Mouse (Mus musculus) MEL (cell line): ENCODE data around the gene Fam204a. TPM values are rescaled to one million over a fixed set of nuclear protein-coding genes. Genes with fewer than 3 reads are reported as not detected.

Experiments
- DNase-seq: peaks from one replicate; pipeline ENCODE4 v3.0.0; 2011; ENCODE audit warnings: low read depth, low spot score
- H3K27ac ChIP-seq: 2 replicates; pipeline ENCODE4 v1.5.1; 2012; ENCODE audit warnings: low read depth, mild to moderate bottlenecking, control low read depth, low read length, moderate library complexity; ENCODE audit not compliant: control insufficient read depth
- H3K27me3 ChIP-seq, 2 experiments: fragments of 150-350 bp in 1 of 2; sonication (generic) in 1 of 2; 2 replicates each; pipeline ENCODE4 v1.6.1; 2012; ENCODE audit warnings: low read length in 2 of 2, mild to moderate bottlenecking in 2 of 2, improper control_type of control experiment in 1 of 2, moderate library complexity in 1 of 2; ENCODE audit not compliant: insufficient read depth in 2 of 2, control insufficient read depth in 1 of 2
- H3K36me3 ChIP-seq, 2 experiments: 2 replicates each; pipeline ENCODE4 v1.6.1; 2012 to 2014; ENCODE audit warnings: low read length in 2 of 2, improper control_type of control experiment in 1 of 2, inconsistent platforms in 1 of 2, mild to moderate bottlenecking in 1 of 2; ENCODE audit not compliant: insufficient read depth in 2 of 2, control insufficient read depth in 1 of 2
- H3K4me1 ChIP-seq, 2 experiments: fragments of 150-350 bp in 1 of 2; sonication (generic) in 1 of 2; 2 replicates each; pipeline ENCODE4 v1.6.1; 2012; ENCODE audit warnings: low read length in 2 of 2, improper control_type of control experiment in 1 of 2, mild to moderate bottlenecking in 1 of 2; ENCODE audit not compliant: insufficient read depth in 2 of 2, control insufficient read depth in 1 of 2
- H3K4me3 ChIP-seq, 2 experiments: fragments of 150-350 bp in 1 of 2; sonication (generic) in 1 of 2; 2 replicates each; pipeline ENCODE4 v1.5.1; 2012; ENCODE audit warnings: low read depth in 2 of 2, low read length in 2 of 2, mild to moderate bottlenecking in 2 of 2, moderate library complexity in 2 of 2, control low read depth in 1 of 2, improper control_type of control experiment in 1 of 2; ENCODE audit not compliant: control insufficient read depth in 1 of 2, insufficient read depth in 1 of 2
- H3K79me2 ChIP-seq: 2 replicates; pipeline ENCODE4 v1.6.1; 2012; ENCODE audit warnings: mild to moderate bottlenecking, low read length, moderate library complexity; ENCODE audit not compliant: control insufficient read depth, poor library complexity, insufficient read depth
- H3K9ac ChIP-seq: 2 replicates; pipeline ENCODE4 v1.6.1; 2012; ENCODE audit warnings: low read depth, mild to moderate bottlenecking, control low read depth, low read length, moderate library complexity; ENCODE audit not compliant: control insufficient read depth, poor library complexity, severe bottlenecking
- H3K9me3 ChIP-seq: fragments of 150-350 bp; sonication (generic); replicated peaks from 2 replicates; pipeline ENCODE4 v1.6.1; 2012; ENCODE audit warnings: mild to moderate bottlenecking, low read length, improper control_type of control experiment, moderate library complexity; ENCODE audit not compliant: insufficient read depth
- BHLHE40 ChIP-seq: IDR thresholded peaks from 2 replicates; pipeline ENCODE4 v1.6.1; 2012; ENCODE audit warnings: low read depth, mild to moderate bottlenecking, inconsistent platforms, low read length, improper control_type of control experiment, borderline replicate concordance
- CHD1 ChIP-seq: IDR thresholded peaks from 2 replicates; pipeline ENCODE4 v1.6.1; 2012; ENCODE audit warnings: low read depth, mild to moderate bottlenecking, inconsistent platforms, low read length, improper control_type of control experiment
- CHD2 ChIP-seq: IDR thresholded peaks from 2 replicates; pipeline ENCODE4 v1.6.1; 2011; ENCODE audit warnings: low read length, improper control_type of control experiment
- CTCF ChIP-seq, 3 experiments: IDR thresholded peaks in 2 of 3; conservative IDR thresholded peaks in 1 of 3; 2 replicates each; pipeline ENCODE4 v1.5.1; 2011 to 2012; ENCODE audit warnings: low read length in 3 of 3, low read depth in 2 of 3, mild to moderate bottlenecking in 2 of 3, improper control_type of control experiment in 1 of 3, inconsistent platforms in 1 of 3, mixed read lengths in 1 of 3, moderate library complexity in 1 of 3; ENCODE audit not compliant: control insufficient read depth in 1 of 3, insufficient read depth in 1 of 3, poor library complexity in 1 of 3, severe bottlenecking in 1 of 3
- E2F4 ChIP-seq: IDR thresholded peaks from 2 replicates; pipeline ENCODE4 v1.6.1; 2011; ENCODE audit warnings: low read depth, low read length, improper control_type of control experiment, borderline replicate concordance
- ELF1 ChIP-seq: IDR thresholded peaks from 2 replicates; pipeline ENCODE4 v1.6.1; 2014; ENCODE audit warnings: low read depth, mild to moderate bottlenecking, inconsistent platforms, low read length, improper control_type of control experiment, moderate library complexity
- ETS1 ChIP-seq: IDR thresholded peaks from 2 replicates; pipeline ENCODE4 v1.6.1; 2012; ENCODE audit warnings: low read depth, mild to moderate bottlenecking, inconsistent platforms, low read length, improper control_type of control experiment, moderate library complexity
- GABPA ChIP-seq: IDR thresholded peaks from 2 replicates; pipeline ENCODE4 v1.6.1; 2012; ENCODE audit warnings: low read depth, mild to moderate bottlenecking, inconsistent platforms, low read length, improper control_type of control experiment, moderate library complexity
- GATA1 ChIP-seq: IDR thresholded peaks from 2 replicates; pipeline ENCODE4 v1.6.1; 2011; ENCODE audit warnings: low read depth, low read length, improper control_type of control experiment
- HCFC1 ChIP-seq: IDR thresholded peaks from 2 replicates; pipeline ENCODE4 v1.6.1; 2012; ENCODE audit warnings: low read depth, mild to moderate bottlenecking, inconsistent platforms, low read length, improper control_type of control experiment, moderate library complexity
- JUND ChIP-seq: IDR thresholded peaks from 2 replicates; pipeline ENCODE4 v1.6.1; 2011; ENCODE audit warnings: low read depth, mild to moderate bottlenecking, improper control_type of control experiment, low read length
- KAT2A ChIP-seq: conservative IDR thresholded peaks from 2 replicates; pipeline ENCODE4 v1.6.1; 2012; ENCODE audit warnings: low read depth, low read length, improper control_type of control experiment, inconsistent platforms
- MAFK ChIP-seq: IDR thresholded peaks from 2 replicates; pipeline ENCODE4 v1.6.1; 2011; ENCODE audit warnings: low read depth, mild to moderate bottlenecking, low read length, improper control_type of control experiment, borderline replicate concordance
- MAZ ChIP-seq: IDR thresholded peaks from 2 replicates; pipeline ENCODE4 v1.6.1; 2012; ENCODE audit warnings: low read depth, mild to moderate bottlenecking, inconsistent platforms, low read length, improper control_type of control experiment
- MXI1 ChIP-seq: IDR thresholded peaks from 2 replicates; pipeline ENCODE4 v1.6.1; 2011; ENCODE audit warnings: mild to moderate bottlenecking, low read depth, low read length, improper control_type of control experiment
- MYB ChIP-seq: IDR thresholded peaks from 2 replicates; pipeline ENCODE4 v1.6.1; 2011; ENCODE audit warnings: mild to moderate bottlenecking, low read depth, low read length, improper control_type of control experiment
- POLR2A ChIP-seq, 2 experiments: IDR thresholded peaks; 2 replicates each; pipeline ENCODE4 v1.6.1; 2011 to 2012; ENCODE audit warnings: low read length in 2 of 2, mild to moderate bottlenecking in 2 of 2, control low read depth in 1 of 2, improper control_type of control experiment in 1 of 2, low read depth in 1 of 2, moderate library complexity in 1 of 2; ENCODE audit not compliant: control insufficient read depth in 1 of 2, insufficient read depth in 1 of 2, poor library complexity in 1 of 2
- POLR2AphosphoS2 ChIP-seq: IDR thresholded peaks from 2 replicates; pipeline ENCODE4 v1.6.1; 2011; ENCODE audit warnings: low read length, improper control_type of control experiment
- POLR2AphosphoS5 ChIP-seq: IDR thresholded peaks from 2 replicates; pipeline ENCODE4 v1.6.1; 2012; ENCODE audit warnings: low read depth, borderline replicate concordance, mild to moderate bottlenecking, inconsistent platforms, low read length, moderate library complexity, mixed read lengths
- RAD21 ChIP-seq: IDR thresholded peaks from 2 replicates; pipeline ENCODE4 v1.6.1; 2011; ENCODE audit warnings: mild to moderate bottlenecking, low read depth, low read length, improper control_type of control experiment
- RCOR1 ChIP-seq: IDR thresholded peaks from 2 replicates; pipeline ENCODE4 v1.6.1; 2012; ENCODE audit warnings: low read depth, mild to moderate bottlenecking, inconsistent platforms, low read length, improper control_type of control experiment
- SMC3 ChIP-seq: IDR thresholded peaks from 2 replicates; pipeline ENCODE4 v1.6.1; 2011; ENCODE audit warnings: low read depth, low read length, improper control_type of control experiment
- UBTF ChIP-seq: IDR thresholded peaks from 2 replicates; pipeline ENCODE4 v1.6.1; 2012; ENCODE audit warnings: low read depth, mild to moderate bottlenecking, inconsistent platforms, low read length, improper control_type of control experiment, moderate library complexity, borderline replicate concordance; ENCODE audit not compliant: insufficient read depth
- USF1 ChIP-seq: IDR thresholded peaks from 2 replicates; pipeline ENCODE4 v1.6.1; 2014; ENCODE audit warnings: low read depth, mild to moderate bottlenecking, inconsistent platforms, low read length, improper control_type of control experiment, moderate library complexity
- ZKSCAN1 ChIP-seq: IDR thresholded peaks from 2 replicates; pipeline ENCODE4 v1.6.1; 2012; ENCODE audit warnings: low read depth, mild to moderate bottlenecking, inconsistent platforms, low read length, improper control_type of control experiment, moderate library complexity
- polyA plus RNA-seq, 2 experiments: library from polyadenylated mRNA; stranded (reverse) in 1 of 2; unstranded in 1 of 2; fragments of >175 nt in 1 of 2; fragments of >200 nt in 1 of 2; gene quantifications; 2 replicates each; pipeline versions ENCODE4 v1.2.1 to v1.2.4; 2012; ENCODE audit warnings: low replicate concordance in 2 of 2, low read depth in 1 of 2; ENCODE audit not compliant: insufficient read length in 2 of 2, insufficient read depth in 1 of 2, missing spikeins in 1 of 2
- total RNA-seq: library from RNA; depleted of rRNA; stranded (reverse); fragments of 300-350 nt; gene quantifications from 2 replicates; pipeline ENCODE4 v1.2.3, GENCODE M21; 2012

Fam204a gene
- total and polyA plus RNA-seq, 3 experiments: 51.2 to 54.0 TPM; not detected in 1

GRCm38 (mm10) chr19:60231542-60231941, 5.0 kb upstream of the Fam204a start:
- TF ChIP-seq GATA1: no peak
- TF ChIP-seq BHLHE40: no peak
- no peak for TF ChIP-seq RAD21
- TF ChIP-seq POLR2AphosphoS2: no peak
- no peak for TF ChIP-seq ELF1
- no peak for TF ChIP-seq USF1
- TF ChIP-seq CHD2: no peak
- TF ChIP-seq RCOR1: no peak
- TF ChIP-seq MXI1: no peak
- no peak for TF ChIP-seq GABPA
- TF ChIP-seq MAFK: no peak
- no peak for TF ChIP-seq ZKSCAN1
- TF ChIP-seq ETS1: no peak
- no peak for TF ChIP-seq E2F4
- no peak for TF ChIP-seq UBTF
- TF ChIP-seq CTCF (IDR thresholded peaks at IDR 0.05 in 2 of 3, conservative IDR thresholded peaks at IDR 0.05 in 1 of 3; ENCODE audit: control insufficient read depth in 1 of 3, insufficient read depth in 1 of 3, low read depth in 2 of 3, low read length in 3 of 3, poor library complexity in 1 of 3, severe bottlenecking in 1 of 3): no peak
- no peak for TF ChIP-seq SMC3
- TF ChIP-seq POLR2AphosphoS5: no peak
- no peak for TF ChIP-seq POLR2A (IDR thresholded peaks at IDR 0.05; ENCODE audit: control insufficient read depth in 1 of 2, insufficient read depth in 1 of 2, low read depth in 1 of 2, low read length in 2 of 2, poor library complexity in 1 of 2)
- TF ChIP-seq CHD1: no peak
- TF ChIP-seq, all 39 proteins: peak for 0
- H3K27me3 ChIP-seq: peaks cover 7 to 8% of the 10 kb centered on the region in 2 experiments
- peaks cover 0 to 2% of the 10 kb centered on the region in 2 experiments; a peak in 1 of 4 replicates for H3K36me3 ChIP-seq
- no peak for DNase-seq
- no peak overlapping the region for H3K4me3 ChIP-seq
- H3K27ac ChIP-seq: no peak overlapping the region
- no peaks in the 10 kb centered on the region for H3K9me3 ChIP-seq
- H3K79me2 ChIP-seq: no peaks in the 10 kb centered on the region
- peaks cover 0 to 4% of the 10 kb centered on the region in 2 experiments; a peak in 2 of 4 replicates for H3K4me1 ChIP-seq
- H3K9ac ChIP-seq: no peak overlapping the region

GRCm38 (mm10) chr19:60226845-60227235, 339 bp upstream of the Fam204a start:
- Histone ChIP-seq H3K9me3 (no peaks in the 10 kb centered on the region), H3K4me1 (peaks cover 0 to 12% of the 10 kb centered on the region in 2 experiments; a peak in 3 of 4 replicates), H3K79me2 (peaks cover 20% of the 10 kb centered on the region), H3K9ac (no peak overlapping the region), H3K27ac (no peak overlapping the region), H3K27me3 (peaks cover 0 to 4% of the 10 kb centered on the region in 2 experiments; a peak in 2 of 4 replicates), H3K4me3 (peak overlapping the region; percentile 32 to 41), H3K36me3 (peaks cover 0 to 19% of the 10 kb centered on the region in 2 experiments; a peak in 2 of 4 replicates)
- TF ChIP-seq POLR2AphosphoS5: no peak
- no peak for TF ChIP-seq BHLHE40
- TF ChIP-seq MAZ: no peak
- TF ChIP-seq CHD1: no peak
- no peak for TF ChIP-seq KAT2A
- no peak for TF ChIP-seq HCFC1
- no peak for TF ChIP-seq MYB
- TF ChIP-seq JUND: no peak
- TF ChIP-seq GATA1: no peak
- no peak for TF ChIP-seq POLR2AphosphoS2
- no peak for DNase-seq
